Mouse (Mus musculus) forebrain, postnatal 0 days (tissue): ENCODE data around the gene Bicdl2. TPM values are rescaled to one million over a fixed set of nuclear protein-coding genes. Genes with fewer than 3 reads are reported as not detected.

Source experiments
- ATAC-seq: fragments of 200-750 bp; cut with Nextera tagmentation; 2 replicates; pipeline ENCODE4 v1.8.0; 2017; ENCODE audit warnings: mild to moderate bottlenecking, moderate library complexity
- DNase-seq: peaks from one replicate; pipeline ENCODE4 v3.0.0-alpha.2; 2015
- H3K27ac ChIP-seq: fragments of 300-500 bp; sonication (generic); 2 replicates; pipeline ENCODE4 v1.5.1; 2014; ENCODE audit warnings: low read depth, mild to moderate bottlenecking, antibody characterized with exemption, low read length, moderate library complexity, mixed read lengths
- H3K27me3 ChIP-seq: fragments of 300-500 bp; sonication (generic); 2 replicates; pipeline ENCODE4 v1.6.1; 2014; ENCODE audit warnings: mild to moderate bottlenecking, low read length, mixed read lengths; ENCODE audit not compliant: insufficient read depth
- H3K36me3 ChIP-seq: fragments of 300-500 bp; sonication (generic); 2 replicates; pipeline ENCODE4 v1.6.1; 2014; ENCODE audit warnings: mild to moderate bottlenecking, moderate library complexity; ENCODE audit not compliant: insufficient read depth
- H3K4me1 ChIP-seq: fragments of 300-500 bp; sonication (generic); 2 replicates; pipeline ENCODE4 v1.6.1; 2014; ENCODE audit warnings: antibody characterized with exemption; ENCODE audit not compliant: insufficient read depth
- H3K4me2 ChIP-seq: fragments of 300-500 bp; sonication (generic); 2 replicates; pipeline ENCODE4 v1.6.1; 2014; ENCODE audit warnings: low read depth, mild to moderate bottlenecking, moderate library complexity
- H3K4me3 ChIP-seq: fragments of 300-500 bp; sonication (generic); 2 replicates; pipeline ENCODE4 v1.5.1; 2014; ENCODE audit warnings: low read depth, low read length, mixed read lengths
- H3K9ac ChIP-seq: fragments of 300-500 bp; sonication (generic); 2 replicates; pipeline ENCODE4 v1.6.1; 2014; ENCODE audit warnings: mild to moderate bottlenecking
- H3K9me3 ChIP-seq: fragments of 300-500 bp; sonication (generic); 2 replicates; pipeline ENCODE4 v1.6.1; 2016; ENCODE audit warnings: low read length
- CTCF ChIP-seq: sonication (generic); IDR thresholded peaks from 2 replicates; pipeline ENCODE4 v1.5.1; 2016; ENCODE audit warnings: antibody characterized with exemption, control low read depth, low read depth
- WGBS: fragments of 180-500 bp; shearing (Covaris S2); extraction: QIAGEN DNeasy Blood & Tissue Kit; methylation state at CpG from one replicate; pipeline ENCODE4 v1.1.7; 2014; 5-methylcytosine and 5-hydroxymethylcytosine counted together
- polyA plus RNA-seq: library from polyadenylated mRNA; unstranded; fragments of >200 nt; fragmentation: Nextera tagmentation; extraction: Ambion mirVana; gene quantifications from 2 replicates; pipeline ENCODE4 v1.2.1, GENCODE M21; 2015
- total RNA-seq: library from RNA; depleted of rRNA; stranded (reverse); fragments of >200 nt; gene quantifications from 2 replicates; pipeline ENCODE4 v1.2.3, GENCODE M21; 2014; rRNA removed

Bicdl2 gene
- total and polyA plus RNA-seq, 2 experiments from 2014 or later: 0.12 to 0.14 TPM

DNA sequence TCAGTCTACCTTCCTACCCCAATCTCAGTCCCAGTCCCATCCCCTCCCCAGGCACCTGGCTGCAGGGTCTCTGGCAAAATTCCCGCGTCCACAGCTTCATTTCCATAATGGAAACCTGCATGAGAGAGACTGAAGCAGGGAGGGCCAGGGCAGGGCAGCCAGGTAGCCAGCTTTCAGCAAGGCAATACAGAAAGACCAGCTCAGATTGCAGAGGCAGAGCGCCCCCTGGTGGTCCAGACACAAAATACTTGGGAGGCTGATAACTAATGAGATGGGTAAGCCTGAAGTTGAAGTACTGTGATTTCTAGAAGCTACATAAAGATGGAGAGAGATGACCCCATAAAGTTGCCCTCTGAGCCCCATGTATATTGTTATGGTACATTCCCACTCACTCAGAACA is 45.9 kb downstream of the Bicdl2 start:
- H3K27ac ChIP-seq: no peak overlapping the region
- no peak overlapping the region for H3K9ac ChIP-seq
- H3K9me3 ChIP-seq: no peaks in the 10 kb centered on the region
- DNase-seq: peak; percentile 80
- H3K4me2 ChIP-seq: no peak overlapping the region
- H3K36me3 ChIP-seq: no peaks in the 10 kb centered on the region
- TF ChIP-seq CTCF: peak; percentile 88
- no peak overlapping the region for H3K4me3 ChIP-seq
- WGBS: 0% methylated on average over 3 of the region's 3 CpGs
- H3K27me3 ChIP-seq: no peaks in the 10 kb centered on the region
- ATAC-seq: peak; percentile 83
- no peaks in the 10 kb centered on the region for H3K4me1 ChIP-seq

DNA sequence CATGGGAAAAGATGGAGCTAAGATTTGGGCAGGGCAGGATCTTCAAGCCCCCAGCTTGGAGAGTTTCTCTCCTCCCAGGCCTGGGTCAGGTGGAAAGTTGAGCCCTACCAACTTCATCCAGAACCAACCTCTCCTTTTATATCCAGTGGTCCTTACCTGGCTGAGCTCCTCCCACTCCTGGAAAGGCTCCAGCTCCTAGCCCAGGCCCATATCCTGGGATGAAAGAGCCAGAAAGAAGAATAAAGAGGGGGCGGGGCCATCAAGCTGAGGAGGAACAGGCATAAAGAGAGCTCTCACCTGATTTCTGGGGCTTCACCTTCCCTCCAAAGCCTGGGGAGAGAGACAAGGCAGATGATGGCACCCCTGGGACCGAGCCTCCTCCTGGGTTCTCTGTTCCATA is 56.7 kb downstream of the Bicdl2 start:
- H3K36me3 ChIP-seq: no peaks in the 10 kb centered on the region
- no peak for ATAC-seq
- no peak overlapping the region for H3K9ac ChIP-seq
- H3K4me3 ChIP-seq: no peak overlapping the region
- no peak for TF ChIP-seq CTCF
- H3K4me2 ChIP-seq: no peak overlapping the region
- H3K27ac ChIP-seq: no peak overlapping the region
- no peaks in the 10 kb centered on the region for H3K4me1 ChIP-seq
- H3K9me3 ChIP-seq: no peaks in the 10 kb centered on the region
- 63% methylated on average over 2 of the region's 2 CpGs for WGBS
- H3K27me3 ChIP-seq: no peaks in the 10 kb centered on the region
- DNase-seq: no peak

Other genes with a start within 250 kb of the Bicdl2 start
- not detected in 2 replicates for gene Vmn2r117, start 180.8 kb upstream of the Bicdl2 start, total RNA-seq
- not detected in 2 replicates for gene Vmn2r117, start 180.8 kb upstream of the Bicdl2 start, polyA plus RNA-seq
- 16.9 and 18.8 TPM in 2 replicates for gene Zfp213, start 96.3 kb upstream of the Bicdl2 start, total RNA-seq
- gene Zfp213, start 96.3 kb upstream of the Bicdl2 start, polyA plus RNA-seq: 10.7 and 10.9 TPM in 2 replicates
- gene Zfp13, start 61.0 kb upstream of the Bicdl2 start, total RNA-seq: 43.0 and 47.0 TPM in 2 replicates
- gene Zfp13, start 61.0 kb upstream of the Bicdl2 start, polyA plus RNA-seq: 21.5 and 23.6 TPM in 2 replicates
- not detected in 2 replicates for gene Zscan10, start 59.6 kb upstream of the Bicdl2 start, total RNA-seq
- 0.18 and 0.21 TPM in 2 replicates for gene Zscan10, start 59.6 kb upstream of the Bicdl2 start, polyA plus RNA-seq
- 0.31 and 0.48 TPM in 2 replicates for gene Mmp25, start 15.2 kb upstream of the Bicdl2 start, total RNA-seq
- 0.91 and 1.1 TPM in 2 replicates for gene Mmp25, start 15.2 kb upstream of the Bicdl2 start, polyA plus RNA-seq
- gene Hcfc1r1, start 13.1 kb downstream of the Bicdl2 start, total RNA-seq: 82.3 and 84.6 TPM in 2 replicates
- gene Hcfc1r1, start 13.1 kb downstream of the Bicdl2 start, polyA plus RNA-seq: 198 and 215 TPM in 2 replicates
- 14.7 and 18.2 TPM in 2 replicates for gene Thoc6, start 13.4 kb downstream of the Bicdl2 start, total RNA-seq
- gene Thoc6, start 13.4 kb downstream of the Bicdl2 start, polyA plus RNA-seq: 18.0 and 21.1 TPM in 2 replicates
- 1.4 and 3.9 TPM in 2 replicates for gene Tnfrsf12a, start 17.0 kb downstream of the Bicdl2 start, total RNA-seq
- gene Tnfrsf12a, start 17.0 kb downstream of the Bicdl2 start, polyA plus RNA-seq: 2.0 and 3.6 TPM in 2 replicates
- gene Cldn6, start 18.7 kb downstream of the Bicdl2 start, total RNA-seq: 0.31 and 1.8 TPM in 2 replicates
- gene Cldn6, start 18.7 kb downstream of the Bicdl2 start, polyA plus RNA-seq: 0.39 and 0.76 TPM in 2 replicates
- gene Cldn9, start 23.5 kb downstream of the Bicdl2 start, total RNA-seq: 0.54 TPM in 1 of 2 replicates, not detected in the other
- 0.25 and 0.62 TPM in 2 replicates for gene Cldn9, start 23.5 kb downstream of the Bicdl2 start, polyA plus RNA-seq
- not detected in 2 replicates for gene 1520401A03Rik, start 62.3 kb downstream of the Bicdl2 start, total RNA-seq
- gene 1520401A03Rik, start 62.3 kb downstream of the Bicdl2 start, polyA plus RNA-seq: not detected in 2 replicates
- gene Pkmyt1, start 65.8 kb downstream of the Bicdl2 start, total RNA-seq: 9.1 and 16.3 TPM in 2 replicates
- gene Pkmyt1, start 65.8 kb downstream of the Bicdl2 start, polyA plus RNA-seq: 14.1 and 14.5 TPM in 2 replicates
- gene Paqr4, start 80.4 kb downstream of the Bicdl2 start, total RNA-seq: 51.9 and 54.9 TPM in 2 replicates
- gene Paqr4, start 80.4 kb downstream of the Bicdl2 start, polyA plus RNA-seq: 48.8 and 56.9 TPM in 2 replicates
- gene Kremen2, start 85.3 kb downstream of the Bicdl2 start, total RNA-seq: 0.38 and 0.90 TPM in 2 replicates
- gene Kremen2, start 85.3 kb downstream of the Bicdl2 start, polyA plus RNA-seq: 0.23 and 0.82 TPM in 2 replicates
- gene Flywch1, start 111.1 kb downstream of the Bicdl2 start, total RNA-seq: 167 and 189 TPM in 2 replicates
- gene Flywch1, start 111.1 kb downstream of the Bicdl2 start, polyA plus RNA-seq: 117 and 135 TPM in 2 replicates
- 55.0 and 69.2 TPM in 2 replicates for gene Flywch2, start 125.6 kb downstream of the Bicdl2 start, total RNA-seq
- 77.4 and 79.2 TPM in 2 replicates for gene Flywch2, start 125.6 kb downstream of the Bicdl2 start, polyA plus RNA-seq
- gene Srrm2, start 130.0 kb downstream of the Bicdl2 start, total RNA-seq: 106 and 147 TPM in 2 replicates
- gene Srrm2, start 130.0 kb downstream of the Bicdl2 start, polyA plus RNA-seq: 218 and 384 TPM in 2 replicates
- gene Elob, start 168.6 kb downstream of the Bicdl2 start, total RNA-seq: 1,186 and 1,488 TPM in 2 replicates
- 1,394 and 1,814 TPM in 2 replicates for gene Elob, start 168.6 kb downstream of the Bicdl2 start, polyA plus RNA-seq
- not detected in 2 replicates for gene Prss33, start 175.6 kb downstream of the Bicdl2 start, total RNA-seq
- not detected in 2 replicates for gene Prss33, start 175.6 kb downstream of the Bicdl2 start, polyA plus RNA-seq
- gene Prss32, start 183.3 kb downstream of the Bicdl2 start, total RNA-seq: 0.57 TPM in 1 of 2 replicates, not detected in the other
- gene Prss32, start 183.3 kb downstream of the Bicdl2 start, polyA plus RNA-seq: 0.20 and 0.30 TPM in 2 replicates
- 0.31 and 1.0 TPM in 2 replicates for gene Prss41, start 183.7 kb downstream of the Bicdl2 start, total RNA-seq
- 1.0 and 1.3 TPM in 2 replicates for gene Prss41, start 183.7 kb downstream of the Bicdl2 start, polyA plus RNA-seq
- not detected in 2 replicates for gene Prss21, start 207.6 kb downstream of the Bicdl2 start, total RNA-seq
- not detected in 2 replicates for gene Prss21, start 207.6 kb downstream of the Bicdl2 start, polyA plus RNA-seq
- not detected in 2 replicates for gene Dcpp1, start 220.4 kb downstream of the Bicdl2 start, total RNA-seq
- not detected in 2 replicates for gene Dcpp1, start 220.4 kb downstream of the Bicdl2 start, polyA plus RNA-seq
- gene Dcpp2, start 220.4 kb downstream of the Bicdl2 start, total RNA-seq: not detected in 2 replicates
- gene Dcpp2, start 220.4 kb downstream of the Bicdl2 start, polyA plus RNA-seq: not detected in 2 replicates